Mouse (Mus musculus) MEL (cell line): ENCODE results near the gene Bicral. TPM values are rescaled to one million over a fixed set of nuclear protein-coding genes. Genes with fewer than 3 reads are reported as not detected.

Experiments
- DNase-seq: peaks from one replicate; pipeline ENCODE4 v3.0.0; 2011; ENCODE audit warnings: low read depth, low spot score
- H3K27ac ChIP-seq: 2 replicates; pipeline ENCODE4 v1.5.1; 2012; ENCODE audit warnings: low read depth, mild to moderate bottlenecking, control low read depth, low read length, moderate library complexity; ENCODE audit not compliant: control insufficient read depth
- H3K27me3 ChIP-seq, 2 experiments: fragments of 150-350 bp in 1 of 2; sonication (generic) in 1 of 2; 2 replicates each; pipeline ENCODE4 v1.6.1; 2012; ENCODE audit warnings: low read length in 2 of 2, mild to moderate bottlenecking in 2 of 2, improper control_type of control experiment in 1 of 2, moderate library complexity in 1 of 2; ENCODE audit not compliant: insufficient read depth in 2 of 2, control insufficient read depth in 1 of 2
- H3K36me3 ChIP-seq, 2 experiments: 2 replicates each; pipeline ENCODE4 v1.6.1; 2012 to 2014; ENCODE audit warnings: low read length in 2 of 2, improper control_type of control experiment in 1 of 2, inconsistent platforms in 1 of 2, mild to moderate bottlenecking in 1 of 2; ENCODE audit not compliant: insufficient read depth in 2 of 2, control insufficient read depth in 1 of 2
- H3K4me1 ChIP-seq, 2 experiments: fragments of 150-350 bp in 1 of 2; sonication (generic) in 1 of 2; 2 replicates each; pipeline ENCODE4 v1.6.1; 2012; ENCODE audit warnings: low read length in 2 of 2, improper control_type of control experiment in 1 of 2, mild to moderate bottlenecking in 1 of 2; ENCODE audit not compliant: insufficient read depth in 2 of 2, control insufficient read depth in 1 of 2
- H3K4me3 ChIP-seq, 2 experiments: fragments of 150-350 bp in 1 of 2; sonication (generic) in 1 of 2; 2 replicates each; pipeline ENCODE4 v1.5.1; 2012; ENCODE audit warnings: low read depth in 2 of 2, low read length in 2 of 2, mild to moderate bottlenecking in 2 of 2, moderate library complexity in 2 of 2, control low read depth in 1 of 2, improper control_type of control experiment in 1 of 2; ENCODE audit not compliant: control insufficient read depth in 1 of 2, insufficient read depth in 1 of 2
- H3K79me2 ChIP-seq: 2 replicates; pipeline ENCODE4 v1.6.1; 2012; ENCODE audit warnings: mild to moderate bottlenecking, low read length, moderate library complexity; ENCODE audit not compliant: control insufficient read depth, poor library complexity, insufficient read depth
- H3K9ac ChIP-seq: 2 replicates; pipeline ENCODE4 v1.6.1; 2012; ENCODE audit warnings: low read depth, mild to moderate bottlenecking, control low read depth, low read length, moderate library complexity; ENCODE audit not compliant: control insufficient read depth, poor library complexity, severe bottlenecking
- H3K9me3 ChIP-seq: fragments of 150-350 bp; sonication (generic); replicated peaks from 2 replicates; pipeline ENCODE4 v1.6.1; 2012; ENCODE audit warnings: mild to moderate bottlenecking, low read length, improper control_type of control experiment, moderate library complexity; ENCODE audit not compliant: insufficient read depth
- BHLHE40 ChIP-seq: IDR thresholded peaks from 2 replicates; pipeline ENCODE4 v1.6.1; 2012; ENCODE audit warnings: low read depth, mild to moderate bottlenecking, inconsistent platforms, low read length, improper control_type of control experiment, borderline replicate concordance
- ELF1 ChIP-seq: IDR thresholded peaks from 2 replicates; pipeline ENCODE4 v1.6.1; 2014; ENCODE audit warnings: low read depth, mild to moderate bottlenecking, inconsistent platforms, low read length, improper control_type of control experiment, moderate library complexity
- MEF2A ChIP-seq: IDR thresholded peaks from 2 replicates; pipeline ENCODE4 v1.6.1; 2014; ENCODE audit warnings: low read depth, mild to moderate bottlenecking, inconsistent platforms, low read length, improper control_type of control experiment; ENCODE audit not compliant: poor library complexity, insufficient replicate concordance, severe bottlenecking; ENCODE audit errors: extremely low read depth
- MYC ChIP-seq: IDR thresholded peaks from 2 replicates; pipeline ENCODE4 v1.6.1; 2011; ENCODE audit warnings: low read depth, mild to moderate bottlenecking, low read length, improper control_type of control experiment, moderate library complexity
- POLR2A ChIP-seq, 2 experiments: IDR thresholded peaks; 2 replicates each; pipeline ENCODE4 v1.6.1; 2011 to 2012; ENCODE audit warnings: low read length in 2 of 2, mild to moderate bottlenecking in 2 of 2, control low read depth in 1 of 2, improper control_type of control experiment in 1 of 2, low read depth in 1 of 2, moderate library complexity in 1 of 2; ENCODE audit not compliant: control insufficient read depth in 1 of 2, insufficient read depth in 1 of 2, poor library complexity in 1 of 2
- POLR2AphosphoS2 ChIP-seq: IDR thresholded peaks from 2 replicates; pipeline ENCODE4 v1.6.1; 2011; ENCODE audit warnings: low read length, improper control_type of control experiment
- TAL1 ChIP-seq: IDR thresholded peaks from 2 replicates; pipeline ENCODE4 v1.6.1; 2012; ENCODE audit warnings: mild to moderate bottlenecking, inconsistent platforms, low read length, moderate library complexity, mixed read lengths
- ZMIZ1 ChIP-seq: IDR thresholded peaks from 2 replicates; pipeline ENCODE4 v1.6.1; 2012; ENCODE audit warnings: low read depth, mild to moderate bottlenecking, inconsistent platforms, low read length, improper control_type of control experiment, moderate library complexity
- ZNF384 ChIP-seq: IDR thresholded peaks from 2 replicates; pipeline ENCODE4 v1.6.1; 2012; ENCODE audit warnings: low read depth, mild to moderate bottlenecking, inconsistent platforms, low read length, improper control_type of control experiment
- polyA plus RNA-seq, 2 experiments: library from polyadenylated mRNA; stranded (reverse) in 1 of 2; unstranded in 1 of 2; fragments of >175 nt in 1 of 2; fragments of >200 nt in 1 of 2; gene quantifications; 2 replicates each; pipeline versions ENCODE4 v1.2.1 to v1.2.4; 2012; ENCODE audit warnings: low replicate concordance in 2 of 2, low read depth in 1 of 2; ENCODE audit not compliant: insufficient read length in 2 of 2, insufficient read depth in 1 of 2, missing spikeins in 1 of 2
- total RNA-seq: library from RNA; depleted of rRNA; stranded (reverse); fragments of 300-350 nt; gene quantifications from 2 replicates; pipeline ENCODE4 v1.2.3, GENCODE M21; 2012

Gene Bicral
- total and polyA plus RNA-seq, 3 experiments: 3.7 to 6.9 TPM; not detected in 1

- Histone ChIP-seq H3K9me3 (no peaks in the 10 kb centered on the region), H3K27me3 (no peaks in the 10 kb centered on the region), H3K4me1 (peaks cover 0 to 11% of the 10 kb centered on the region in 2 experiments; a peak in 2 of 4 replicates), H3K4me3 (no peak overlapping the region), H3K36me3 (peaks cover 5 to 6% of the 10 kb centered on the region in 2 experiments), H3K27ac (no peak overlapping the region), H3K79me2 (peaks cover 15% of the 10 kb centered on the region), H3K9ac (no peak overlapping the region)
- DNase-seq: peak; percentile 28
- 0 out of 2 replicates have a peak, but pooled peaks have one; percentile 56 for TF ChIP-seq ZMIZ1
- TF ChIP-seq POLR2A (IDR thresholded peaks at IDR 0.05; ENCODE audit: control insufficient read depth in 1 of 2, insufficient read depth in 1 of 2, low read depth in 1 of 2, low read length in 2 of 2, poor library complexity in 1 of 2): 0 out of 4 replicates have a peak, but pooled peaks of 1 of the 2 experiments have one; percentile 39
- TF ChIP-seq MYC: no peak
- TF ChIP-seq ELF1: no peak
Observed at GRCm38 (mm10) chr17:46776087-46776486, 82.2 kb downstream of the Bicral start.

GRCm38 (mm10) chr17:46775070-46775469 lies 83.2 kb downstream of the Bicral start:
- Histone ChIP-seq H3K36me3 (peaks cover 0 to 3% of the 10 kb centered on the region in 2 experiments; a peak in 3 of 4 replicates), H3K27ac (no peak overlapping the region), H3K4me3 (no peak overlapping the region), H3K4me1 (peaks cover 0 to 7% of the 10 kb centered on the region in 2 experiments; a peak in 1 of 4 replicates), H3K79me2 (peaks cover 10% of the 10 kb centered on the region), H3K27me3 (no peaks in the 10 kb centered on the region), H3K9me3 (no peaks in the 10 kb centered on the region), H3K9ac (no peak overlapping the region)
- TF ChIP-seq ELF1 (no peak), ZNF384 (no peak), TAL1 (no peak)
- DNase-seq: no peak

GRCm38 (mm10) chr17:46774131-46774472 lies 84.2 kb downstream of the Bicral start:
- peak overlapping the region; percentile 69 to 91 for H3K4me3 ChIP-seq
- peaks cover 0 to 7% of the 10 kb centered on the region in 2 experiments; a peak in 1 of 4 replicates for H3K4me1 ChIP-seq
- peak overlapping the region; percentile 96 for H3K9ac ChIP-seq
- DNase-seq: no peak
- H3K9me3 ChIP-seq: no peaks in the 10 kb centered on the region
- H3K27ac ChIP-seq: peak overlapping the region; percentile 42
- H3K36me3 ChIP-seq: peaks cover 0 to 2% of the 10 kb centered on the region in 2 experiments; a peak in 2 of 4 replicates
- TF ChIP-seq POLR2AphosphoS2 (peak; percentile 60; the same call in 1 of the 2 replicates), MYC (no peak), BHLHE40 (no peak), MEF2A (no peak), POLR2A (IDR thresholded peaks at IDR 0.05; ENCODE audit: control insufficient read depth in 1 of 2, insufficient read depth in 1 of 2, low read depth in 1 of 2, low read length in 2 of 2, poor library complexity in 1 of 2) (0 out of 4 replicates have a peak, but pooled peaks of 1 of the 2 experiments have one; percentile 16)
- TF ChIP-seq, all 39 proteins: peak for 2
- Histone ChIP-seq H3K27me3 (no peaks in the 10 kb centered on the region), H3K79me2 (peaks cover 10% of the 10 kb centered on the region)
